Mouse (Mus musculus): ENCODE results near the gene Actr1b.

DNA sequence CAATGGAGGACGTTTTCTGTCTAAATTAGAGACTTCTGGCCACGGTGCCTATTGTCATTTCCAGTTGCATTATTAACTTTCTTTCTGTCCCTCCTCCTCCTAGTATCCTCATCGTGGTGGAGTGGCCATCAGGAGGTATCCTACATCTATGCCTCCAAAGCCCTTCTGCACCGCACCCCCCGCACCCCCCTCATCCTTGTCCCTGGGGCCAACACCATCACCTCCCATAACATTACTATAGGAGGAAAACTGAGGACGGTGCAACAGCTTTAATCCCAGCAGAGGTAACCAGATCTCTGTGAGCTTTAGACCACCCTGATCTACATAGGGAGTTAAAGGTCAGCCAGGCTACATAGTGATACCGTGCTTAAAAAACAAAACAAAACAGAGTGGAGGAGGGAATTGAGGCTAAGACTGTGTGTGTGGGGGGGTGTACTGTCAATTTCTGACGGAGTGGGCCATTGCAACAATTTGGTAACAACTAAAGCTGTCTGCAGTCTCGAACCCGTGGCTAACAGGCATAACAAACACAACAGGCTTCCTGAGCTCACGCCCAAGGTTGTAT, 23.5 kb downstream of the Actr1b start:
- TF ChIP-seq POLR2A (IDR thresholded peaks at IDR 0.05; ENCODE audit: insufficient read depth, low read length) (no peak), CTCF (IDR thresholded peaks at IDR 0.05; ENCODE audit: low read depth, low read length) (no peak), EP300 (IDR thresholded peaks at IDR 0.05; ENCODE audit: insufficient read depth, low read depth, low read length) (no peak)

Data from ES-Bruce4 (cell line).